Mouse (Mus musculus) thymus, postnatal 10 days (tissue): ENCODE data around the gene Polr2l.

Experiments
- DNase-seq, 2 experiments: peaks; one replicate each; pipeline ENCODE4 v3.0.0; 2021; ENCODE audit warnings: low spot score in 2 of 2

Polr2l gene

DNA sequence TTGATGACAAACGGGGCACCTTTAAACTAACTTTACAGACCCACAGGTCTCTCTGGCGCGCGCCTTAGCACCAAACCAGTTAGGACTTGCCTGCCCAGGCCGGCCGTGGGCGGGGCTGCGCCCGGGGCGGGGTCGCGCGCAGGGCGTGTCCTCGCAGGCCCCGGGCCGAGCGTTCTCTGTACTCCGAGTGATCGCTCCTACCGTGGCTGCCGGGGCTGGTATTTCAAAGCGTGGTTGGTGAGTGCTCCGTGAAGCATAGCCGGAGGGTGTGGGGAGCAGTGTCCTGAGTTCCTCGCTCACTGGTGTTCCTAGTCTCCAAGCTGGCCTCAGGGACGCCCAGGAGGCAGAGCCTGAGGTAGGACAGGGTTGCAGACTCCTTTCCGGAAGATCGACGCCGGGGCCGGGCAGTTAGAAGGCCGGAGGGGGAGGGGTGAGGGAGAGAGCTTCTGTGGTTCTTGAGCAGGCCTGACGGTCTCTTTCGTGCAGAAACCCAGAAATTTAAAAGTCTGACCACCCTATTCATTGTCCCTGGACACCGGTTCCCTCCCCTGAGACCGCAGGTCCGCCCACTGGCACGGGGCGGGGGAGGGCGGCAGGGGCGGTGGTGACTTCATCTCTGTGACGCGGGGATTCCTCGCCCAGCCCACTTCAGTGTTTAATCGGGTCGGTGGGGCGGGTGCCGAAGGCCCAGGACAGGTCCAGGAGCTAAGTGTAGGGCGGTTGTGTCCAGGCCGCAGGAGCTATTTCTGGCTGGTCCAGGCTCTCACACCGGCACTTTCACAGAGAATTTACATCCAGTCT, 7.5 kb downstream of the Polr2l start, which contains the start of gene Cd151:
Cd151 (plus strand) TSS at position 163 of the 801 bp plus-strand sequence.
- DNase-seq: peak in 1 of 2 experiments; percentile 52

DNA sequence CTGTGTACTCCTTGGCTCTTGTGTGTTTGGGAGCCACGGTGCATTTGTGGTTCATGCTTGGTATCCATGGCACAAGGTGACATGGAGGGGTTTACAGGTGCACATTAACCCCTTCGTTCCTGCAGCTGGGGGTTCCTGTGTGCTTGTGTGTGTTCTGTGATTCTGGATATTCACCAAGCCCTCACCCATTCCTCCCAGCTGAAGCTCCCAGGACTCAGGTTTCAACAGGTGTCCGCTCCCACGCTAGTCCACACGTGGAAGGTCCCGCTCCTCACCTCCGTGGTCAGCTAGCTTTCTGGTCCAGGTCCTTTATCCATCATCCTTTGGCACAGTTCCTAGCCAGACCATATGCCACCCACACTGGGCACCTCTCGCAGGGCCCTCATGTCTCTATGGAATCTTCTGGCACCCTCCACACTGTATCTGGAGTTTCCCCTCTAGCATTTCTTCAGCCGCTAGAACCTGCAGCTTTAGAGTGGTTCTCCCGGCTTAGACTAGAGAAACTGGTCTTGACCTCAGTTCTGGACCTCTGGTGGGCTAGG, 8.3 kb downstream of the Polr2l start:
- no peak for DNase-seq

- no peak for DNase-seq
These were observed 8.9 kb downstream of the Polr2l start for GRCm38 (mm10) chr7:141466045-141466394.

DNA sequence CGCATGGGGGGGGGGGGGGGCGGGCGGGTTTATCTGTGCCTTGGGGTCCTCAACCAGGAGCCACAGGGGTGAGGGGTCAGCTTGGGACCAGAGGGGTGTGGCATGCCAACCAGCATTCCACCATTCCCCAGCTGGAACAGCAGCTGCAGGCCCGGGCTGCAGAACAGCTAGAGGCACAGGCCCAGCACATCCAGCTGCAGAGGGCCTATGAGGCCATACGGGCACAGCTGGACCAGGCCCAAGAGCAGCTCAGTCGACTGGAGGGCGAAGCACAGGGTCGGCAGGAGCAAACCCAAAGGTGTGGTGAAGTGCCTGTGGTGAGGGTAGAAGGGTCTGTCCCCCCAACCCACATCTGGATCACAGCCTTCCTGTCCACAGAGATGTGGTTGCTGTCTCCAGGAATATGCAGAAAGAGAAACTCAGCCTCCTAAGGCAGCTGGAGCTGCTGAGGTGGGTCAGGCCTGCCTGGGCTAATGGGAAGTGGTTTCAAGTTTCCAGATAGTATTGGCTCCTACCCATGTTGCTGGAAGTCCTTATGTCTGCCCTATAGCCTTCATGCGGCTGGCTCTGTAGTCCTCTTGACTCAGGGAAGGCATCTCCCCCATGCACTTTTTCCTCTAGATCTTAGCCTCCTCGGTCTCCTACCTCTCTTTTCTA, 9.4 kb downstream of the Polr2l start:
- no peak for DNase-seq

DNA sequence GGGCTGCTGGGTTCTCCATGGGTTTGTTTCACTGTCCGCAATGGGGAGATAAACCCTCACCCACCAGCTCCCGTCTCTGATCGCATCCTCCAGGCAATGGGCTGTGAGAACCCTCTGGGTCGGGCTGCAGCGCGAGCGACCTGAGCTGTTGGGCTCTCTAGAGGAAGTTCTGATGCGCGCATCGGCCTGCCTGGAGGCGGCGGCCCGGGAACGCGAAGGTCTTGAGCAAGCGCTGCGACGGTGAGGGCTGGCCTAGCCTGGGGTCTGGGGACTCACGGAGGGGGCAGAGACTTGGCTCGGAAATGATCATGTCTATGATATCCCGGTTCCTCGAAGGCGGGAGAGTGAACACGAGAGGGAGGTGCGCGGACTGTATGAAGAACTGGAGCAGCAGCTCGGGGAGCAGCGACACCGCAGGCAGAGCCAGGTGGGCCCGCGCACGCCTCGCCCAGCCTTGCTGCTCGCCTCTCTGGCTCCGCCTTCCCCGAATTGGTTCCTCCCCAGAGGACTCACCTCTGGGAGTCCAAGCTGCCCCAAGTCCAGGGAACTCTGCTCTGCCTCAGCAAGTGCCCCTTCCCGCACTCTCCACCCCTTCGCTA, 10.2 kb downstream of the Polr2l start:
- peak in 1 of 2 experiments; percentile 45 for DNase-seq

DNA sequence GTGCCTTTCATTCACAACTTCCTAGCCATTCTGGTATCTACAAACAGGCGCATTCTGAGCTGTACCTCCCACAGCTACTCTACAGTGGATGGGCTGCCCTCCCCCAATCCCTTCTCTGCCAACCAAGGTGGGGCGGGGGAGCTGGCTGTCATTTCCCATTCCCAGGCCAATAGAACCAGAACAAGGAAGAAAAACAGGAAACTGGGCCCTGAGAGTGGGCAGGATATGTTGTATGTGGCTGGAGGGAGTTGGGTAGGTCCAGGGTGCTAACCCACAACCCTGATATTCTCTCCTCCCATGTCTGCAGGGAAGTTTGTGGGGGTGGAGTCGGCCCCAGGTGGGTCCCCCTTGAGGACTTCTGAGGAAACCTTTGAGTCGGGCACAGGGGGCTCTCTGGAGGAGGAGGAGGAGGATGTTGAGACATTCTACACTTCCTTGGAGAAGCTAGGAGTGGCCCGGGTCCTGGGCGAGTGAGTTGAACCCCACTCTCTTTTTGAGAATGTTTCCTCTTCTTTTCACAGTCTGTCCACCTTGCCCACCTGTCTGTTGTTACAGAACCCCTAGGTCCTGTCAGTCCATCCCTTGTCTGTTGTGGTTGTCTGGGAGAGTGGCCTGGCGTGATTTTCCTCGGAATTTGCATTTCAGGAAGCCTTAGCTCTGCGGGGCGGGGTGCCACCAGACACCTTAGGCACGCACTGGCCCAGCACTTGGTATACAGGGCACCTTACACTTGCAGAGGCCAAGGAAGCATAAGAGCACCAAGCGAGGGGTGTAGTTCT, 10.9 kb downstream of the Polr2l start:
- no peak for DNase-seq

DNA sequence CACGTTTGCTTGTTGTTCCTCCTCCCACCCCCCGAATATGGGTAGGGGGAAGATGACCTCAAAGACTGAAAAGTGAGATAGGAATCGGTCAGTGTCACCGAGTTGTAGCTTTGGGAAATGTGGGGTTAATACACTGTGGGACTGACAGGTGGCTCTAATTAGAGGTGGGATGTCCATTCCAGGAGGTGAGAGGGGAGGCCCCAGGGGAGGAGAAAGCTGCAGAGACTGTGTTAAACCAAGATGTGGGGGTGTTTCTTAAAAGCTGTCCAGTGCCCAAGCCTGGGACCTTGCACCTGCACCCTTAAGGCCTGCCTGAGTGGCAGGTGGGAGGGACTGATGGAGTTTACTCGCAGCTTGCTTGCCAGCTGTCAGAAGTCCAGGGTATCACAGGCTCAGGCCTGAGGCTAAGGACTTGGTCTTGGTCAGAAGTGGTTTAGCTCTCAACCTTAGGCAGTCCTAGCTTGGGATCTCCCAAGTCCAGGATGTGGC, 12.6 kb downstream of the Polr2l start:
- no peak for DNase-seq

- no peak for DNase-seq
These were observed 13.2 kb downstream of the Polr2l start for GRCm38 (mm10) chr7:141461521-141462332.

GRCm38 (mm10) chr7:141460391-141461113, 14.4 kb downstream of the Polr2l start, which contains the start of gene Cracr2b:
Gene Cracr2b, plus strand, starts transcription at chr7:141461094.
- DNase-seq: no peak

DNA sequence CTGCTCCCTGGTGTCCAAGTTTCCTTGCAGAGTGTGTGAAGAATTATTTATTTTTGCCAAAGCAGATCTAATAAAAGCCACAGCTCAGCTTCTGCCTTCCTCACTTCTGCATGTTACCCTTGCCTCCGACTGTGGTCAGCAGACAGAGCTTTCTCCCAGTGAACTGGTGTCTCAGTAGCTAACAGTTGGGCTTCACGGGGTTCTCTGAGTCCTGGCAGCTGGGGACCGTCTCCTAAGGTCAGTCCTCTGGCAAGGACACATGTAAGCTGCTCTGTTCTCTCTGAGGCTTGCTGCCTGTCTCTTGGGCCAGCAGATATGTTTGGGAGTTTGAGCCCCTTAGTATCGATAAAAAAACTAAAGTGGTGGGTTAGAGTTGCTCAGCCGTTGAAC, 14.9 kb downstream of the Polr2l start:
- DNase-seq: no peak

GRCm38 (mm10) chr7:141459301-141459711, 15.6 kb downstream of the Polr2l start:
- no peak for DNase-seq

DNA sequence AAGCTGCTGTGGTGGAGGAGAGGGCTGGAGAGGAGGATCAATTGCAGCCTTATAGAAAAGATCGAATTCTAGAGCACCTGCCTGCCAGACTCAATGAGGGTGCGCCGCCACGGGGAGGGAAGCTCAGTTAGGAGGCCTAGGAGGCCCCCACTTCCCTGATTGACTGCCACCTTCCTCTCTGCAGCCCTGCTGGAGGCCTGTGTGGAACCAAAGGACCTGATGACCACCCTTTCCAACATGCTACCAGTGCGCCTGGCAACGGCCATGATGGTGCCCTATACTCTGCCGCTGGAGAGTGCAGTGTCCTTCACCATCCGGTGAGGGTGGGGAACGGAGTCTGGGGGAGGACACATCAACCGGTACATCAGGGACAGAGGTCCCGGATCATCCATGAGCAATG, 16.3 kb downstream of the Polr2l start:
- no peak for DNase-seq

GRCm38 (mm10) chr7:141457986-141458660, 16.8 kb downstream of the Polr2l start:
- DNase-seq: peak in 1 of 2 experiments; percentile 56

GRCm38 (mm10) chr7:141457236-141457635, 17.7 kb downstream of the Polr2l start:
- no peak for DNase-seq

- DNase-seq: no peak
These were observed 18.2 kb downstream of the Polr2l start for GRCm38 (mm10) chr7:141456739-141457138.

- no peak for DNase-seq
These were observed 19.2 kb downstream of the Polr2l start for GRCm38 (mm10) chr7:141455610-141456314.

DNA sequence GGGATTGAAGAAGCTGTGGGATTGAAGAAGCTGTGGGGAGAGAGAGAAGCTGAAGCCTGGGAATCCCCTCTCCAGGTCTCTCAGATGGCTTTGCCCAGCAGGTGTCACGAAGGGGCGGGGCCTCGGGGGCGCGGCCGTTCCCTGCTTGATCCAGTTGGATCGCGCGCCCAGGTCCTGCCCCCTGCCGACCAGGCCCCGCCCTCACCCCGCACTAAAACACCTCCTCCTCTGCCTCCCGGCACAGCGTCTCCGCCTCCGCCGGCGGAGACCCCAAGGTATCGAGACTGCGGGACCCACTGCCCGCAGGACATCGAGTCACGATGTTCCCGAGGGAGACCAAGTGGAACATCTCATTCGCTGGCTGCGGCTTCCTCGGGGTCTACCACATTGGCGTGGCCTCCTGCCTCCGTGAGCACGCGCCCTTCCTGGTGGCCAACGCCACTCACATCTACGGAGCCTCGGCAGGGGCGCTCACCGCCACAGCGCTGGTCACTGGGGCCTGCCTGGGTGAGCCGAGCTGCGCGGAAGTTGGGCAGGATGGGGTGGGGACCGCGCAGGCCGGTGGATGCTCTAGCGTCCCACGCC, 19.9 kb downstream of the Polr2l start, which contains the start of gene Pnpla2:
Pnpla2 (plus strand) TSS at position 232 of the 585 bp plus-strand sequence.
- peak; percentile 91 to 95 for DNase-seq

DNA sequence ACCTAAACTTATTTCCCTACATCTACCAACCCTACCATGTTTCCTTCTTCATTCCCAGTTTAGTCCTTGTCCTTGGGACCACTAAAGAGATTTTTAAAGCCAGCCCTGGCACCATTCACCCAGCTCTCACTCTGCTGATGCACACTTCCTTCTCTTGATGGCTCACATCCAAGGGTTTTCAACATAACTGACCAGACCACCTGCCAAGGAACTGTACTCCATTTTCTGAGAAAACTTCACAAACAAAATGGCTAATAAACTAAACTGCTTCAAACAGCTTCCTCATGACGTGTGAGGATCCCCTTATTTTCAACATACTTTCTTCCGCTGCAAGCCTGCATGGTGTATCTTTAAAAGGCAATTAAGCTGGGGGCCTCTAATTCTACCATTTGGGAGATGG, 21.3 kb downstream of the Polr2l start:
- no peak for DNase-seq
